Mouse (Mus musculus) forebrain, embryonic 11.5 days (tissue): ENCODE measurements around the gene Cap1. TPM values are rescaled to one million over a fixed set of nuclear protein-coding genes. Genes with fewer than 3 reads are reported as not detected.

Experiments
- ATAC-seq: fragments of 200-750 bp; cut with Nextera tagmentation; replicated peaks from 2 replicates; pipeline ENCODE4 v1.8.0; 2017; ENCODE audit warnings: moderate TSS enrichment; ENCODE audit not compliant: low FRiP score
- DNase-seq: peaks from one replicate; pipeline ENCODE4 v3.0.0-alpha.2; 2017; ENCODE audit warnings: low spot score
- H3K27ac ChIP-seq: fragments of 300-500 bp; sonication (generic); 2 replicates; pipeline ENCODE4 v1.5.1; 2014; ENCODE audit warnings: low read depth, low read length
- H3K27me3 ChIP-seq: fragments of 300-500 bp; sonication (generic); 2 replicates; pipeline ENCODE4 v1.6.1; 2014; ENCODE audit warnings: mild to moderate bottlenecking, low read length, mixed read lengths; ENCODE audit not compliant: control insufficient read depth, insufficient read depth
- H3K36me3 ChIP-seq: fragments of 300-500 bp; sonication (generic); 2 replicates; pipeline ENCODE4 v1.6.1; 2014; ENCODE audit warnings: mild to moderate bottlenecking, low read length, moderate library complexity, mixed read lengths; ENCODE audit not compliant: control insufficient read depth, insufficient read depth
- H3K4me1 ChIP-seq: fragments of 300-500 bp; sonication (generic); replicated peaks from 2 replicates; pipeline ENCODE4 v1.6.1; 2014; ENCODE audit warnings: low read length, mixed read lengths; ENCODE audit not compliant: control insufficient read depth, insufficient read depth
- H3K4me2 ChIP-seq: fragments of 300-500 bp; sonication (generic); 2 replicates; pipeline ENCODE4 v1.6.1; 2014; ENCODE audit warnings: low read depth, mild to moderate bottlenecking, low read length, moderate library complexity, mixed read lengths; ENCODE audit not compliant: severe bottlenecking
- H3K4me3 ChIP-seq: fragments of 300-500 bp; sonication (generic); 2 replicates; pipeline ENCODE4 v1.5.1; 2014; ENCODE audit warnings: low read depth, low read length
- H3K9ac ChIP-seq: fragments of 300-500 bp; sonication (generic); 2 replicates; pipeline ENCODE4 v1.6.1; 2014; ENCODE audit warnings: low read length
- H3K9me3 ChIP-seq: fragments of 300-500 bp; sonication (generic); 2 replicates; pipeline ENCODE4 v1.6.1; 2016; ENCODE audit warnings: low read length, mixed read lengths; ENCODE audit not compliant: control insufficient read depth
- WGBS: fragments of 180-500 bp; shearing (Covaris S2); extraction: QIAGEN DNeasy Blood & Tissue Kit; methylation state at CpG from one replicate; pipeline ENCODE4 v1.1.7; 2014; 5-methylcytosine and 5-hydroxymethylcytosine counted together
- polyA plus RNA-seq: library from polyadenylated mRNA; unstranded; fragments of >200 nt; fragmentation: Nextera tagmentation; extraction: Ambion mirVana; gene quantifications from 2 replicates; pipeline ENCODE4 v1.2.1, GENCODE M21; 2014

Cap1 gene
- polyA plus RNA-seq: 69.4 and 73.9 TPM in 2 replicates

DNA sequence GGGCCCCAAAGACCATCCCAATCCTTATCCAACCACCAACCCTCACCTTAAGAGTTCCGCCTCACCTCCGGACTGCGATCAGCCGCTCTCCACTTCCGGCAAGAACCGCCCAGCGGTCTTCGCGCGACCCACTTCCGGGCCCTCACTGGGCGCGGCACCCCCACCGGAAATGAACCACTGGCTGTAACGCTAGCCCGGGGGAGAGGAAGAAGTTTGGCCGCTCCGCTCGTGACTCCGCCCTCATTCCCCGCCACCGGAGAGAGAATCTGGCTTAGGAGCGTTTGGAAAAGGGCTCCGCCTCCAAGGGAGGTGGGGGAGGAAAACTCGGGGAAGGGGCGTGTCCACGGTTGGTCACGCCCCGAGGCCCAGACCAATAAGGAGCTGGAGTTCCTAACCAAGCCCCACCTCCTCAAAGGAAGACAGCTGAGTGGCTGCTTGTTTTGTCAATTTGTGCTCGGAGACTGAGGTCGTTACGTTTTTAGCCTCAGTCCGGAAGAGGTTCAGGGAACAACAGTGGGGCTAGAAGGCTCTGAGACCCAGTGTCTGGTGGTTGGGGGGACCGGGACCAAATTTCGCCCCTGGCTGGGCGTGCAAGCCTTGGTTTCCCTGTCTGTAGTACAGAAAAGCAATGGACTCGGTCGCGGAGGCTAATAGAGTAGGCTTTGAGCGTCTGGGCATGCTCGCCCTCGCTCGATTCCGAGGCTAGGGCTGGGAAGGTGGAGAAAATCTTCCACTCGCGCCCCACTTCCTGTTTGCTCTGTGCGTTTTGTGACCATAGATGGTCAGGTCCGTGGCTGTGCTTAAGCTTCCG lies at the start of gene Cap1:
Gene Cap1, minus strand, starts transcription at position 289 of the 811 bp plus-strand sequence.
- peak within 1 kb of the TSS; percentile 77 for H3K4me3 ChIP-seq
- H3K36me3 ChIP-seq: no peaks in the 10 kb centered on the region
- ATAC-seq (peak; percentile 97), DNase-seq (peak; percentile 98)
- peak within 1 kb of the TSS; percentile 93 for H3K27ac ChIP-seq
- H3K9me3 ChIP-seq: no peaks in the 10 kb centered on the region
- peak within 1 kb of the TSS; percentile 69 for H3K9ac ChIP-seq
- H3K4me1 ChIP-seq: peaks cover 6% of the 10 kb centered on the region; the same call in 1 of the 2 replicates
- peak within 1 kb of the TSS; percentile 86 for H3K4me2 ChIP-seq
- under 1% methylated on average over 48 of the region's 49 CpGs for WGBS
- no peaks in the 10 kb centered on the region for H3K27me3 ChIP-seq

GRCm38 (mm10) chr4:122933857-122934256 lies 48.0 kb upstream of the Cap1 start:
- Histone ChIP-seq H3K4me1 (no peaks in the 10 kb centered on the region), H3K9ac (no peak overlapping the region), H3K36me3 (no peaks in the 10 kb centered on the region), H3K27ac (no peak overlapping the region), H3K4me3 (no peak overlapping the region), H3K9me3 (no peaks in the 10 kb centered on the region), H3K4me2 (no peak overlapping the region), H3K27me3 (no peaks in the 10 kb centered on the region)
- DNase-seq (no peak), ATAC-seq (no peak)
- 69% methylated on average over 3 of the region's 3 CpGs for WGBS

DNA sequence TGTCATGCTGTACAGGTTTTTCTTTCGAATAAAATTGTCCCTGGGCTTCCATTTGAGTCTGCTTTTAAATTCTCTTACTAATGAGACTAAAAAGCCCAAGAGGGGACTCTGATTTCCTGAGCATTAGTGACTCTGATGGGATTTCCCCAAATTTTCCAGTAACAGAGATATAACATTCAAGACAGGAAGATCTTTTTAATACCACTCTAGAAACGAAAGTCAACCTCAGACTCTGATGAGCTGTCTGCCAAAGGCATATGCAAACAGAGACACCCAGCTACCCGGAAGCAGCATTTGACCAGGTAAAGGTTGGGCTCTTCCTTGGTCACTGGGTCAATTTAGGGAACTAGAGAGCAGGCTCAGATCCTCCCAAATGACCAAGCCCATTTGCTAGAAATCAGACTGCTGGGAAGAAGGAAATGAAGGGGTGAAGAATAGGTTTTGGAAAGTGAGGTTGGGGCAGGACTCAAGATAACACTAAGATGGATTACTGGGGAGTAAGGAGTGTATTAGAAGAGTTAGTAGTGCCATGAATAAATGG lies 47.3 kb upstream of the Cap1 start:
- no peak overlapping the region for H3K4me3 ChIP-seq
- H3K4me2 ChIP-seq: no peak overlapping the region
- ATAC-seq (no peak), DNase-seq (no peak)
- no peak overlapping the region for H3K9ac ChIP-seq
- H3K27ac ChIP-seq: no peak overlapping the region
- H3K36me3 ChIP-seq: no peaks in the 10 kb centered on the region
- no peaks in the 10 kb centered on the region for H3K27me3 ChIP-seq
- H3K4me1 ChIP-seq: no peaks in the 10 kb centered on the region
- H3K9me3 ChIP-seq: no peaks in the 10 kb centered on the region
- 71% methylated on average over 3 of the region's 3 CpGs for WGBS

GRCm38 (mm10) chr4:122932239-122932978 lies 46.6 kb upstream of the Cap1 start:
- Histone ChIP-seq H3K4me3 (no peak overlapping the region), H3K36me3 (no peaks in the 10 kb centered on the region), H3K27me3 (no peaks in the 10 kb centered on the region), H3K9me3 (no peaks in the 10 kb centered on the region), H3K27ac (no peak overlapping the region), H3K4me2 (no peak overlapping the region), H3K9ac (no peak overlapping the region), H3K4me1 (no peaks in the 10 kb centered on the region)
- WGBS: 76% methylated on average over 8 of the region's 8 CpGs
- no peak for DNase-seq
- no peak for ATAC-seq

GRCm38 (mm10) chr4:122930939-122931590 lies 45.2 kb upstream of the Cap1 start:
- H3K4me3 ChIP-seq: no peak overlapping the region
- H3K36me3 ChIP-seq: no peaks in the 10 kb centered on the region
- H3K9me3 ChIP-seq: no peaks in the 10 kb centered on the region
- ATAC-seq: no peak
- H3K4me1 ChIP-seq: no peaks in the 10 kb centered on the region
- 70% methylated on average over 2 of the region's 2 CpGs for WGBS
- no peak for DNase-seq
- H3K27ac ChIP-seq: no peak overlapping the region
- H3K4me2 ChIP-seq: no peak overlapping the region
- H3K27me3 ChIP-seq: no peaks in the 10 kb centered on the region
- H3K9ac ChIP-seq: no peak overlapping the region

DNA sequence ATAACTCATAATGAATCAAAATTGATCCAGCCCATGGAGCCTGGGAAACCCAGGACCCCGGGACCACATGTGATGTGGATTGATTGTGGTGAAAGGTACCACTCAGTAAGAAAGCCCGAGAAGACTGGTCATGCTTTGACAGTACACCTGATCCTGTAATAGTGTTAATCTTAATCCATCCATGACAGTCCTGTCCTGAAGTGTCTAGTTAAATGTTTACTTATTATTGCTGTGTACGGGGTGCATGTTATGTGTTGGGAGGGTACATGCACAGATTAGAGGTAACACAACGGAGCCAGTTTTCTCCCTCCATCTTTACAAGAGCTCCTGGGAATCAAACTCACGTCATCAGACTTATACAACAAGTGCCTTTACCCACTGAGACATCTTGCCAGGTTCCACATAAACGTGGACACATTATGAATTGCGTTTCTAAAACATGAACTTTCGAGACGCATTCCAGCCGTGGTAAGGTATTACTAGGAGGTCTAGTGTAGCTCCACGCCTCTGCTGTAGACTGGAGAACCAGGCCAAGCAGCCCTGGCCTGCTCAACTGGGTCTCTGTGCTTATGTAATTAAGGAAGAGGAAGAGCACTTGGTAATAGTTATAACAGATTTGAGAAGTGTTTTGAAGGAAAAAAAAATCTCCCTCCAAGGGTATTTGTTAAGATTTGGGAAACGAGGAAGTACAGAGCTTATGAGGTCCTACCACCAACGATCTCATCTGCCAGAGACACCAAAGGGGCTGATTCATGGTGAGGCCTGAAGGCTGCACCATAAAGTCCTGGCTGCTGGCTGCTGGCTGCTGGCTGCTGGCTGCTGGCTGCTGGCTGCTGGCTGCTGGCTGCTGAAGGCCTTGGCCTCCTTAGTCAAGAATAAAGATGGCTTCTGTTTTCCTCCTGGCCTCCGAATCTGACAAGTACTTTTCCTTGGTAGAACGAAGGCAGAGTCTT lies 37.8 kb upstream of the Cap1 start:
- WGBS: 89% methylated on average over 15 of the region's 15 CpGs
- H3K36me3 ChIP-seq: no peaks in the 10 kb centered on the region
- H3K9me3 ChIP-seq: no peaks in the 10 kb centered on the region
- no peaks in the 10 kb centered on the region; the same call in 1 of the 2 replicates for H3K4me1 ChIP-seq
- no peak overlapping the region for H3K9ac ChIP-seq
- H3K4me2 ChIP-seq: no peak overlapping the region
- H3K4me3 ChIP-seq: no peak overlapping the region
- H3K27me3 ChIP-seq: no peaks in the 10 kb centered on the region
- DNase-seq: no peak
- ATAC-seq: no peak
- H3K27ac ChIP-seq: no peak overlapping the region

DNA sequence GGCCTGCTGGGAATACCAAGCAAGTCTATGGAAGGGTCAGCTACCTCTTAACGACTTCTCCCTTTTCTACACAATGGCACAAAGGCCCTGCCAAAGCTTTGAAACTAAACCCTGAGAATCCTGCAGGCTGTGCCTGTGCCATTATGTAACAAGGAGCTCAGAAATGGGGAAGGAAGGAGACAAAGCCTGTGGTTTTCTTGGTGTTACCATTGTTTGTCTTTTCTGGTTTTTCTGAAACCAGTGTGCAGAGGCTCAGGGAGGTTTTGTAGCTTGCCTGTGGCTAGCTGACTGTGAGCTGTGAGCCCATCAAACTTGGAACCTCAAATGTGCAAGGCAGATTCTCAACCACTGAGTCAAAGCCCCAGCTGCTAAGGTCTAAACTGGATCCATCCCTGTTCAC lies 37.0 kb upstream of the Cap1 start:
- H3K9me3 ChIP-seq: no peaks in the 10 kb centered on the region
- no peaks in the 10 kb centered on the region for H3K27me3 ChIP-seq
- no peak for DNase-seq
- no peaks in the 10 kb centered on the region for H3K36me3 ChIP-seq
- H3K4me3 ChIP-seq: no peak overlapping the region
- H3K9ac ChIP-seq: no peak overlapping the region
- H3K4me1 ChIP-seq: no peaks in the 10 kb centered on the region; the same call in 1 of the 2 replicates
- H3K27ac ChIP-seq: peak overlapping the region; percentile 26; the same call in 1 of the 2 replicates
- H3K4me2 ChIP-seq: no peak overlapping the region
- 0% methylated on average over 1 of the region's 1 CpGs for WGBS
- ATAC-seq: no peak
